10 mouse cellular contexts compared by ENCODE assay signal in genomic region chr2:156460470-156460869, GRCm38 (mm10). TPM values are rescaled to one million over a fixed set of nuclear protein-coding genes. Genes with fewer than 3 reads are reported as not detected.
DNase-seq lines count a peak whose midpoint lies in the region; ATAC-seq and TF ChIP-seq lines count a peak whose summit lies in the region.
"Had no signal": no experiment of that assay in that cellular context is flagged by ENCODE, and none has a peak within 500 bp of the region (broad histone marks: within the 10 kb centered on the region; RNA-seq: fewer than 3 reads in every experiment).

No protein-coding gene starts in this region.

- no peaks in the 10 kb centered on the region for H3K27me3 ChIP-seq in intestine, embryonic 16.5 days (replicated peaks; ENCODE audit: control insufficient read depth, insufficient read depth, low read length)
- H3K27me3 ChIP-seq in intestine, embryonic 15.5 days (replicated peaks): no peaks in the 10 kb centered on the region
- H3K27me3 ChIP-seq in limb, embryonic 11.5 days (ENCODE audit: control insufficient read depth, insufficient read depth, low read length): no peaks in the 10 kb centered on the region
- H3K27me3 ChIP-seq: Patski had no signal

- H3K4me3 ChIP-seq in intestine, embryonic 16.5 days (ENCODE audit: low read length): no peak overlapping the region
- no peak overlapping the region for H3K4me3 ChIP-seq in intestine, embryonic 15.5 days (replicated peaks)
- H3K4me3 ChIP-seq in cortical plate, adult 2 months (ENCODE audit: insufficient read depth, low read length): no peak overlapping the region
- H3K4me3 ChIP-seq in limb, embryonic 11.5 days (ENCODE audit: low read depth, low read length): no peak overlapping the region
- H3K4me3 ChIP-seq: myocyte had no signal

- H3K9ac ChIP-seq in intestine, embryonic 16.5 days (ENCODE audit: low read depth, low read length): peak overlapping the region; percentile 30; the same call in 1 of the 2 replicates
- H3K9ac ChIP-seq in intestine, embryonic 15.5 days: no peak overlapping the region
- H3K9ac ChIP-seq in limb, embryonic 11.5 days (ENCODE audit: low read length): peak overlapping the region; percentile 23; the same call in 1 of the 2 replicates

- no peaks in the 10 kb centered on the region for H3K9me3 ChIP-seq in intestine, embryonic 16.5 days (ENCODE audit: control insufficient read depth, low read length)
- H3K9me3 ChIP-seq in intestine, embryonic 15.5 days: no peaks in the 10 kb centered on the region
- H3K9me3 ChIP-seq in limb, embryonic 11.5 days (ENCODE audit: control insufficient read depth, low read length): no peaks in the 10 kb centered on the region

- no peak for TF ChIP-seq POLR2A in cortical plate, adult 2 months (IDR thresholded peaks at IDR 0.05; ENCODE audit: extremely low read depth, insufficient read depth, low read length)

- peak; percentile 56 for TF ChIP-seq CTCF in cortical plate, adult 2 months (IDR thresholded peaks at IDR 0.05; ENCODE audit: extremely low read depth, insufficient read depth, low read length)

- peaks cover 24% of the 10 kb centered on the region for H3K4me1 ChIP-seq in intestine, embryonic 16.5 days (ENCODE audit: control insufficient read depth, insufficient read depth, low read length)
- H3K4me1 ChIP-seq in intestine, embryonic 15.5 days (replicated peaks): peaks cover 16% of the 10 kb centered on the region
- H3K4me1 ChIP-seq in cortical plate, adult 2 months (ENCODE audit: control insufficient read depth, insufficient read depth, low read length): no peaks in the 10 kb centered on the region; the same call in 1 of the 2 replicates
- no peaks in the 10 kb centered on the region for H3K4me1 ChIP-seq in limb, embryonic 11.5 days (ENCODE audit: control insufficient read depth, insufficient read depth, low read length)

- no peak overlapping the region for H3K4me2 ChIP-seq in intestine, embryonic 16.5 days (ENCODE audit: low read depth, low read length)
- no peak overlapping the region for H3K4me2 ChIP-seq in intestine, embryonic 15.5 days (replicated peaks)
- H3K4me2 ChIP-seq in limb, embryonic 11.5 days (ENCODE audit: low read depth, severe bottlenecking): no peak overlapping the region

- H3K36me3 ChIP-seq in intestine, embryonic 16.5 days (ENCODE audit: control insufficient read depth, insufficient read depth, low read length): no peaks in the 10 kb centered on the region
- no peaks in the 10 kb centered on the region for H3K36me3 ChIP-seq in intestine, embryonic 15.5 days
- H3K36me3 ChIP-seq in limb, embryonic 11.5 days (ENCODE audit: control insufficient read depth, insufficient read depth, low read length): no peaks in the 10 kb centered on the region

- DNase-seq in adipocyte (ENCODE audit: low spot score): peak; percentile 38
- DNase-seq in heart, postnatal 10 days: peak; percentile 55 to 68
- peak; percentile 55 for DNase-seq in limb, embryonic 11.5 days (ENCODE audit: low spot score)
- DNase-seq in right cerebral cortex, postnatal 25 days: peak; percentile 58

- 28% methylated on average over 14 of the region's 14 CpGs for whole genome bisulfite sequencing in intestine, embryonic 16.5 days
- whole genome bisulfite sequencing in intestine, embryonic 15.5 days: 32% methylated on average over 14 of the region's 14 CpGs
- WGBS in limb, embryonic 11.5 days: 36% methylated on average over 14 of the region's 14 CpGs

- intact Hi-C loops in heart, postnatal 10 days (cut with DNase I): loop anchor here (2.0 kb wide), 1 partner anchor 118 kb away; no protein-coding TSS in a partner anchor

- ATAC-seq in intestine, embryonic 16.5 days: no peak
- no peak for ATAC-seq in intestine, embryonic 15.5 days
- ATAC-seq in limb, embryonic 11.5 days (ENCODE audit: insufficient number of reproducible peaks, low FRiP score, low TSS enrichment, low read depth): no peak
- no peak for ATAC-seq in erythroblast, adult 5-6 weeks (replicated peaks; ENCODE audit: low FRiP score, poor library complexity, severe bottlenecking)
- ATAC-seq: Patski had no signal

- no peak overlapping the region for H3K27ac ChIP-seq in intestine, embryonic 16.5 days (ENCODE audit: low read length)
- H3K27ac ChIP-seq in intestine, embryonic 15.5 days: no peak overlapping the region
- no peak overlapping the region for H3K27ac ChIP-seq in cortical plate, adult 2 months (ENCODE audit: insufficient read depth, low read length)
- H3K27ac ChIP-seq in limb, embryonic 11.5 days (replicated peaks; ENCODE audit: low read depth, low read length): no peak overlapping the region

RNA-seq across cellular contexts. Expression of gene Epb41l1, which starts 39.8 kb away (rescaled TPM):
- 1.7 and 2.0 TPM in 2 replicates for polyA plus RNA-seq in intestine, embryonic 16.5 days (2015; fragmentation: Nextera tagmentation; extraction: Ambion mirVana)
- polyA plus RNA-seq in intestine, embryonic 15.5 days (2015; fragmentation: Nextera tagmentation; extraction: Ambion mirVana): 1.9 and 2.4 TPM in 2 replicates
- polyA plus RNA-seq in cortical plate, adult 2 months (2012; rRNA removed): 226 and 245 TPM in 2 replicates
- total RNA-seq in heart, postnatal 10 days (2021): 10 to 100 TPM; 15.9 to 19.9 TPM
- 2.1 and 2.2 TPM in 2 replicates for polyA plus RNA-seq in limb, embryonic 11.5 days (2014; fragmentation: Nextera tagmentation; extraction: Ambion mirVana)
- under 0.01 and 2.5 TPM in 2 replicates for total RNA-seq in erythroblast, adult 5-6 weeks (2015; ENCODE audit: low replicate concordance)
- total RNA-seq in erythroblast, adult 5-6 weeks (2017; ENCODE audit: low replicate concordance): 0.34 and 0.84 TPM in 2 replicates

Comparison
In these comparisons a context has a peak if more than half of its experiments do, and no peak if none do; other contexts are left out.
1. RNA of gene Epb41l1, which starts 39.8 kb away (polyA plus RNA-seq): 226 to 245 TPM in cortical plate, adult 2 months; 2.1 to 2.2 TPM in limb, embryonic 11.5 days, 1.9 to 2.4 TPM in intestine, embryonic 15.5 days and 1.7 to 2.0 TPM in intestine, embryonic 16.5 days; every median in the first group is over 10 times any median in the second.
2. Peak in every context shown above with its lines, with median percentiles within 50 percentile points of each other: DNase-seq.